Mouse (Mus musculus): ENCODE measurements around the gene Gm17018. TPM values are rescaled to one million over a fixed set of nuclear protein-coding genes. Genes with fewer than 3 reads are reported as not detected.
A peak's percentile ranks its signal among the peaks of the same experiment; 100 is the strongest.
"Not testable (repeated sequence)": the region's sequence is repeated elsewhere in the genome, so short reads cannot be mapped to it uniquely, and the experiment has no call there.

Gene Gm17018
- polyA plus RNA-seq, 1 experiment = 32.0 TPM

- no peaks in the 10 kb centered on the region for H3K36me3 ChIP-seq (replicated peaks; ENCODE audit: low read length)
- no peak for TF ChIP-seq FLI1 (IDR thresholded peaks at IDR 0.05; ENCODE audit: low read length)
- no peak for TF ChIP-seq GATA1 (IDR thresholded peaks at IDR 0.05; ENCODE audit: borderline replicate concordance, low read length)
- H3K4me3 ChIP-seq (replicated peaks) = peak overlapping the region; percentile 92
- peaks cover 82% of the 10 kb centered on the region for H3K27me3 ChIP-seq (replicated peaks)
- peaks cover 54% of the 10 kb centered on the region for H3K4me1 ChIP-seq
- no peaks in the 10 kb centered on the region for H3K9me3 ChIP-seq
These were observed 15.5 kb upstream of the Gm17018 start for GRCm38 (mm10) chr19:45544925-45545321.

- H3K9me3 ChIP-seq; H3K4me3 ChIP-seq (replicated peaks): not testable (repeated sequence)
- peaks cover 16% of the 10 kb centered on the region for H3K36me3 ChIP-seq (replicated peaks; ENCODE audit: low read length)
- peaks cover 55% of the 10 kb centered on the region for H3K4me1 ChIP-seq
- peaks cover 54% of the 10 kb centered on the region for H3K27me3 ChIP-seq (replicated peaks)
These were observed 12.2 kb upstream of the Gm17018 start for GRCm38 (mm10) chr19:45548196-45548595.

- Histone ChIP-seq H3K36me3 (replicated peaks; ENCODE audit: low read length) (peaks cover 27% of the 10 kb centered on the region), H3K27me3 (replicated peaks) (peaks cover 44% of the 10 kb centered on the region), H3K9me3 (no peaks in the 10 kb centered on the region), H3K4me1 (peaks cover 44% of the 10 kb centered on the region), H3K4me3 (replicated peaks) (no peak overlapping the region)
- TF ChIP-seq FLI1 (IDR thresholded peaks at IDR 0.05; ENCODE audit: low read length) (no peak), GATA1 (IDR thresholded peaks at IDR 0.05; ENCODE audit: borderline replicate concordance, low read length) (no peak)
These were observed 11.1 kb upstream of the Gm17018 start for GRCm38 (mm10) chr19:45549128-45549915.

- H3K4me3 ChIP-seq (replicated peaks) = no peak overlapping the region
- H3K9me3 ChIP-seq = no peaks in the 10 kb centered on the region
- peaks cover 39% of the 10 kb centered on the region for H3K27me3 ChIP-seq (replicated peaks)
- peaks cover 34% of the 10 kb centered on the region for H3K36me3 ChIP-seq (replicated peaks; ENCODE audit: low read length)
- peaks cover 38% of the 10 kb centered on the region for H3K4me1 ChIP-seq
- TF ChIP-seq GATA1 (IDR thresholded peaks at IDR 0.05; ENCODE audit: borderline replicate concordance, low read length) (no peak), FLI1 (IDR thresholded peaks at IDR 0.05; ENCODE audit: low read length) (no peak)
These were observed 10.5 kb upstream of the Gm17018 start for GRCm38 (mm10) chr19:45549948-45550347.

DNA sequence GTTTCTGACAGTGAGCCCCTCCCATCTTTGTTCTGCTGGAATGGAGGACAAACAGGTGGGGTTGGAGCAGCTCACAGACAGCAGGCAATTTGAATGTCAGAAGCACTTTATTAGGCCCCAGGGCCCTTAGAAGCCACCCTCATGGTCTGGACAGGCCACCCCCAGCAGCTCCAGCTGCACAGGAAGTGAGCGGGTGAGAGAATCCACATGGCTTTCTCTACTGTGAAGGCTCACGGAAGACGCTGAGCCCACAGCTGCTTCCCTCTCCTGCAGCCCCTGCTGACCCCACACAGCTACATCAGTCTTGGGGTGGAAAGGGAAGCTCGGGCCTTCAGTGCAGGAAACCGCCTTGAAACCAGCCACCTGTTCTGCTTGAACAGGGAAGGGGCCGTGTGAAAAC lies 8.2 kb upstream of the Gm17018 start:
- Histone ChIP-seq H3K36me3 (replicated peaks; ENCODE audit: low read length) (peaks cover 53% of the 10 kb centered on the region), H3K9me3 (no peaks in the 10 kb centered on the region)
- TF ChIP-seq FLI1 (IDR thresholded peaks at IDR 0.05; ENCODE audit: low read length) (no peak), GATA1 (IDR thresholded peaks at IDR 0.05; ENCODE audit: borderline replicate concordance, low read length) (no peak)

DNA sequence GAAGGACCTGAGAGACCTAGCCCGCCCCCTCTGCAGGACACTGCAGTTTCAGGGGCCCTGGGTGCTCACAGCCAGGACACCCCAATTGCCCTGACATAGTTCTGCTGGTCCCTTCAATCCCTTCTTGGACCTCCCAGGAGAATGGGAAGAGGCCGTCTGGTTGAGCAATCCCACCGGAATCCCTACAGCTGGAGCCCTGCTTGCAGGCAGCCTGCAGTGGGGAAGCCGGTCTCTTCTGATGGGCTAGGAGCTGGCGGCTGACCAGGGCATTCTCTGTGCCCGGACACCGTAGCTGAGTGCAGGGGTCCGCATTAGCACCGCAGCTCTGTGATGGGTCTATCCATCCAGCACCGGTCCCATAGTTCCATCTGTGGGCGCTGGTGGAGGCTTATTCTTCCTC lies 6.3 kb upstream of the Gm17018 start:
- no peak overlapping the region for H3K4me3 ChIP-seq (replicated peaks)
- peaks cover 8% of the 10 kb centered on the region for H3K27me3 ChIP-seq (replicated peaks)
- peaks cover 66% of the 10 kb centered on the region for H3K36me3 ChIP-seq (replicated peaks; ENCODE audit: low read length)
- TF ChIP-seq FLI1 (IDR thresholded peaks at IDR 0.05; ENCODE audit: low read length) (no peak), GATA1 (IDR thresholded peaks at IDR 0.05; ENCODE audit: borderline replicate concordance, low read length) (no peak)
- H3K9me3 ChIP-seq = no peaks in the 10 kb centered on the region
- peaks cover 24% of the 10 kb centered on the region for H3K4me1 ChIP-seq

More for the DNA sequence above, 8.2 kb upstream of the Gm17018 start:
- H3K27me3 ChIP-seq (replicated peaks) = peaks cover 18% of the 10 kb centered on the region
- peaks cover 35% of the 10 kb centered on the region for H3K4me1 ChIP-seq
- H3K4me3 ChIP-seq (replicated peaks) = no peak overlapping the region

GRCm38 (mm10) chr19:45565925-45566715 lies 5.7 kb downstream of the Gm17018 start:
- no peaks in the 10 kb centered on the region for H3K9me3 ChIP-seq
- H3K4me3 ChIP-seq (replicated peaks) = no peak overlapping the region
- H3K27me3 ChIP-seq (replicated peaks) = peaks cover 2% of the 10 kb centered on the region
- peaks cover 35% of the 10 kb centered on the region for H3K4me1 ChIP-seq
- H3K36me3 ChIP-seq (replicated peaks; ENCODE audit: low read length) = peaks cover 70% of the 10 kb centered on the region
- TF ChIP-seq GATA1 (IDR thresholded peaks at IDR 0.05; ENCODE audit: borderline replicate concordance, low read length) (no peak), FLI1 (IDR thresholded peaks at IDR 0.05; ENCODE audit: low read length) (no peak)

DNA sequence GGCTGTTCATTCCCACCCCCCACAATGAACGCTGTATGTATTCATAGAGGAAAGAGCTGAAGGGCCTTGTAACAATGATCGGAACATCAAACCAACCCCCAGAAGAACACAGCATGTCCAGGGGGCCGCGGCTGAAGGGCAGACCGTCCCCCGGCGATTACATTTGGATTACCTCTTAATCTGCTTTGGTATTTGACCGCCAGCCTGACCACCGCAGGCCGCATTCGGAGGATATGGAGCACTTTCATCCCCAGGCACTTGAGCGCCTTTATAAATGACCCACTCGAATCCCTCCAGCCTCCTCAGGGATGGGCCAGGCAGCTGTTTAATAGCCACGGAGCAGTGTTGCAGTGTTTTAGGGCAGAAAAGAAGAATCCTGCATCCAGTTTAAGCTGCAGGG lies 7.0 kb downstream of the Gm17018 start:
- H3K4me3 ChIP-seq (replicated peaks) = no peak overlapping the region
- H3K4me1 ChIP-seq = peaks cover 24% of the 10 kb centered on the region
- peaks cover 80% of the 10 kb centered on the region for H3K36me3 ChIP-seq (replicated peaks; ENCODE audit: low read length)
- TF ChIP-seq GATA1 (IDR thresholded peaks at IDR 0.05; ENCODE audit: borderline replicate concordance, low read length) (no peak), FLI1 (IDR thresholded peaks at IDR 0.05; ENCODE audit: low read length) (no peak)
- peaks cover 2% of the 10 kb centered on the region for H3K27me3 ChIP-seq (replicated peaks)
- no peaks in the 10 kb centered on the region for H3K9me3 ChIP-seq

DNA sequence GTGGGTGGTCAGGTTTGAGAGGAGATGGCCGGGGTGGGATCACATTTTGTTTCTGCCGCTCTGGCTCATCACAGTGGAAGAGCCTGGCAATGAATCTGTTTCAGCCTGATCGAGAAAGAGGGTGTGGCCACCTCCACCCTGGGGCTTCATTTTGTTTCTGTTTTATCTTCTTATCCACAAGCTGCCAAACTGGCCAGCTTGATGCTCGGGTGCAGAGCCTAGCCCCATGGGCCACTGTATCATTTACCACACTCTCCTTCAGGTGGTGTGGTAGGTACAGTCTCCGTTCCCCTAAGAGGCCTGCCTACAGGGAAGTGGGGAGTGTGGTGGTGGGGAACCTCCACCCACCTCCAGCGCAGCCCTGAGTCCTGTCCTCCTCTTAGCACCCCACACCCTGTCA lies 12.6 kb downstream of the Gm17018 start:
- no peaks in the 10 kb centered on the region for H3K9me3 ChIP-seq
- H3K27me3 ChIP-seq (replicated peaks) = peaks cover 2% of the 10 kb centered on the region
- TF ChIP-seq GATA1 (IDR thresholded peaks at IDR 0.05; ENCODE audit: borderline replicate concordance, low read length) = no peak
- no peak for TF ChIP-seq FLI1 (IDR thresholded peaks at IDR 0.05; ENCODE audit: low read length)
- H3K4me1 ChIP-seq = peaks cover 44% of the 10 kb centered on the region
- no peak overlapping the region for H3K4me3 ChIP-seq (replicated peaks)
- peaks cover 90% of the 10 kb centered on the region for H3K36me3 ChIP-seq (replicated peaks; ENCODE audit: low read length)

- no peaks in the 10 kb centered on the region for H3K9me3 ChIP-seq
- H3K27me3 ChIP-seq (replicated peaks) = peaks cover 2% of the 10 kb centered on the region
- peaks cover 50% of the 10 kb centered on the region for H3K4me1 ChIP-seq
- peaks cover 90% of the 10 kb centered on the region for H3K36me3 ChIP-seq (replicated peaks; ENCODE audit: low read length)
- no peak overlapping the region for H3K4me3 ChIP-seq (replicated peaks)
- TF ChIP-seq FLI1 (IDR thresholded peaks at IDR 0.05; ENCODE audit: low read length) = no peak
- TF ChIP-seq GATA1 (IDR thresholded peaks at IDR 0.05; ENCODE audit: borderline replicate concordance, low read length) = no peak
These were observed 13.4 kb downstream of the Gm17018 start for GRCm38 (mm10) chr19:45573861-45574267.

Data from megakaryocyte, embryonic 14.5 days (primary cell).